Mouse (Mus musculus) myocyte (in vitro differentiated cells): ENCODE data around the gene Coro7. TPM values are rescaled to one million over a fixed set of nuclear protein-coding genes. Genes with fewer than 3 reads are reported as not detected.

ENCODE experiments used
- H3K27me3 ChIP-seq: one replicate; pipeline ENCODE4 v1.6.1; 2011; ENCODE audit not compliant: control insufficient read depth, insufficient read depth, insufficient read length
- H3K36me3 ChIP-seq: one replicate; pipeline ENCODE4 v1.6.1; 2011; ENCODE audit not compliant: control insufficient read depth, insufficient read depth
- H3K4me2 ChIP-seq: one replicate; pipeline ENCODE4 v1.6.1; 2011; ENCODE audit warnings: low read depth, control low read depth
- H3K4me3 ChIP-seq: one replicate; pipeline ENCODE4 v1.5.1; 2011; ENCODE audit warnings: mild to moderate bottlenecking, control low read depth, moderate library complexity
- H3K79me2 ChIP-seq: one replicate; pipeline ENCODE4 v1.6.1; 2011; ENCODE audit not compliant: control insufficient read depth, insufficient read depth
- H3ac ChIP-seq: one replicate; pipeline ENCODE4 v1.6.1; 2011; ENCODE audit not compliant: control insufficient read depth, insufficient read length
- CEBPB ChIP-seq: IDR thresholded peaks from 2 replicates; pipeline ENCODE4 v1.6.1; 2011; ENCODE audit warnings: mild to moderate bottlenecking, moderate library complexity; ENCODE audit not compliant: poor library complexity, insufficient read depth, severe bottlenecking
- E2F4 ChIP-seq: IDR thresholded peaks from one replicate; pipeline ENCODE4 v1.6.1; 2011; ENCODE audit warnings: mild to moderate bottlenecking, control low read depth, moderate library complexity; ENCODE audit not compliant: insufficient read depth
- MAX ChIP-seq: IDR thresholded peaks from one replicate; pipeline ENCODE4 v1.6.1; 2011; ENCODE audit warnings: low read depth, mild to moderate bottlenecking, control low read depth
- MYOD1 ChIP-seq, 3 experiments: IDR thresholded peaks; one replicate each; pipeline ENCODE4 v1.6.1; 2011; ENCODE audit warnings: control low read depth in 2 of 3, low read depth in 2 of 3, mild to moderate bottlenecking in 2 of 3, moderate library complexity in 1 of 3; ENCODE audit not compliant: insufficient read length in 2 of 3, control insufficient read depth in 1 of 3
- MYOG ChIP-seq, 3 experiments: IDR thresholded peaks; one replicate each; pipeline ENCODE4 v1.6.1; 2011; ENCODE audit warnings: control low read depth in 2 of 3, low read depth in 2 of 3, mild to moderate bottlenecking in 2 of 3; ENCODE audit not compliant: insufficient read length in 2 of 3, control insufficient read depth in 1 of 3, insufficient read depth in 1 of 3
- POLR2A ChIP-seq: IDR thresholded peaks from one replicate; pipeline ENCODE4 v1.6.1; 2011; ENCODE audit warnings: low read depth, mild to moderate bottlenecking, control low read depth, moderate library complexity; ENCODE audit not compliant: insufficient read length
- POLR2AphosphoS2 ChIP-seq: IDR thresholded peaks from one replicate; pipeline ENCODE4 v1.6.1; 2011; ENCODE audit warnings: low read depth, control low read depth; ENCODE audit not compliant: insufficient read length
- REST ChIP-seq: IDR thresholded peaks from one replicate; pipeline ENCODE4 v1.6.1; 2011; ENCODE audit warnings: mild to moderate bottlenecking, control low read depth, moderate library complexity; ENCODE audit not compliant: insufficient read depth, insufficient read length
- SRF ChIP-seq: IDR thresholded peaks from one replicate; pipeline ENCODE4 v1.6.1; 2011; ENCODE audit warnings: low read depth; ENCODE audit not compliant: control insufficient read depth, insufficient read length
- TCF12 ChIP-seq: IDR thresholded peaks from one replicate; pipeline ENCODE4 v1.6.1; 2011; ENCODE audit warnings: mild to moderate bottlenecking, control low read depth; ENCODE audit not compliant: poor library complexity, insufficient read depth, severe bottlenecking
- TCF3 ChIP-seq: IDR thresholded peaks from one replicate; pipeline ENCODE4 v1.6.1; 2011; ENCODE audit warnings: low read depth, control low read depth; ENCODE audit not compliant: insufficient read length
- USF1 ChIP-seq: IDR thresholded peaks from one replicate; pipeline ENCODE4 v1.6.1; 2011; ENCODE audit warnings: low read depth, mild to moderate bottlenecking, control low read depth, moderate library complexity
- polyA plus RNA-seq: library from polyadenylated mRNA; unstranded; fragments of >200 nt; fragmentation: generic; extraction: Trizol; gene quantifications from one replicate; pipeline ENCODE4 v1.2.1, GENCODE M21; 2012; ENCODE audit warnings: missing spikeins

The Coro7 gene
- polyA plus RNA-seq, 1 experiment = 15.2 TPM

GRCm38 (mm10) chr16:4670317-4670716 lies 9.3 kb downstream of the Coro7 start:
- Histone ChIP-seq H3K27me3 (no peaks in the 10 kb centered on the region), H3K79me2 (no peaks in the 10 kb centered on the region), H3K36me3 (peaks cover 36% of the 10 kb centered on the region), H3K4me3 (no peak overlapping the region), H3K4me2 (no peak overlapping the region), H3ac (no peak overlapping the region)
- TF ChIP-seq POLR2A (no peak), SRF (no peak), MYOD1 (IDR thresholded peaks at IDR 0.05; ENCODE audit: control insufficient read depth in 1 of 3, insufficient read length in 2 of 3, low read depth in 2 of 3) (no peak), TCF3 (no peak), USF1 (no peak), REST (no peak), TCF12 (no peak), CEBPB (no peak), MYOG (IDR thresholded peaks at IDR 0.05; ENCODE audit: control insufficient read depth in 1 of 3, insufficient read depth in 1 of 3, insufficient read length in 2 of 3, low read depth in 2 of 3) (no peak), E2F4 (no peak), POLR2AphosphoS2 (no peak), MAX (no peak)

- no peak overlapping the region for H3K4me3 ChIP-seq
- no peaks in the 10 kb centered on the region for H3K27me3 ChIP-seq
- H3K79me2 ChIP-seq = no peaks in the 10 kb centered on the region
- peaks cover 21% of the 10 kb centered on the region for H3K36me3 ChIP-seq
- H3K4me2 ChIP-seq = no peak overlapping the region
- no peak overlapping the region for H3ac ChIP-seq
- TF ChIP-seq POLR2AphosphoS2 (no peak), E2F4 (no peak), REST (no peak), TCF3 (no peak), CEBPB (no peak), MYOG (IDR thresholded peaks at IDR 0.05; ENCODE audit: control insufficient read depth in 1 of 3, insufficient read depth in 1 of 3, insufficient read length in 2 of 3, low read depth in 2 of 3) (no peak), MYOD1 (IDR thresholded peaks at IDR 0.05; ENCODE audit: control insufficient read depth in 1 of 3, insufficient read length in 2 of 3, low read depth in 2 of 3) (no peak), MAX (no peak), POLR2A (no peak), SRF (no peak), USF1 (no peak), TCF12 (no peak)
Measured at GRCm38 (mm10) chr16:4667190-4667808, 12.3 kb downstream of the Coro7 start.

GRCm38 (mm10) chr16:4665726-4666125 lies 13.9 kb downstream of the Coro7 start:
- Histone ChIP-seq H3K4me3 (no peak overlapping the region), H3ac (no peak overlapping the region), H3K27me3 (no peaks in the 10 kb centered on the region), H3K79me2 (no peaks in the 10 kb centered on the region), H3K36me3 (peaks cover 19% of the 10 kb centered on the region), H3K4me2 (no peak overlapping the region)
- TF ChIP-seq MAX (no peak), SRF (no peak), REST (no peak), MYOD1 (IDR thresholded peaks at IDR 0.05; ENCODE audit: control insufficient read depth in 1 of 3, insufficient read length in 2 of 3, low read depth in 2 of 3) (no peak), TCF12 (no peak), POLR2AphosphoS2 (no peak), MYOG (IDR thresholded peaks at IDR 0.05; ENCODE audit: control insufficient read depth in 1 of 3, insufficient read depth in 1 of 3, insufficient read length in 2 of 3, low read depth in 2 of 3) (no peak), TCF3 (no peak), CEBPB (no peak), USF1 (no peak), E2F4 (no peak), POLR2A (no peak)

- TF ChIP-seq MYOD1 (IDR thresholded peaks at IDR 0.05; ENCODE audit: control insufficient read depth in 1 of 3, insufficient read length in 2 of 3, low read depth in 2 of 3) (no peak), CEBPB (no peak), USF1 (no peak)
- Histone ChIP-seq H3K79me2 (no peaks in the 10 kb centered on the region), H3K27me3 (no peaks in the 10 kb centered on the region), H3K4me2 (no peak overlapping the region), H3K36me3 (peaks cover 14% of the 10 kb centered on the region), H3K4me3 (no peak overlapping the region), H3ac (no peak overlapping the region)
Measured at GRCm38 (mm10) chr16:4663806-4664205, 15.8 kb downstream of the Coro7 start.
